Mouse (Mus musculus): Measurements from ENCODE around the gene Itgb6.

DNA sequence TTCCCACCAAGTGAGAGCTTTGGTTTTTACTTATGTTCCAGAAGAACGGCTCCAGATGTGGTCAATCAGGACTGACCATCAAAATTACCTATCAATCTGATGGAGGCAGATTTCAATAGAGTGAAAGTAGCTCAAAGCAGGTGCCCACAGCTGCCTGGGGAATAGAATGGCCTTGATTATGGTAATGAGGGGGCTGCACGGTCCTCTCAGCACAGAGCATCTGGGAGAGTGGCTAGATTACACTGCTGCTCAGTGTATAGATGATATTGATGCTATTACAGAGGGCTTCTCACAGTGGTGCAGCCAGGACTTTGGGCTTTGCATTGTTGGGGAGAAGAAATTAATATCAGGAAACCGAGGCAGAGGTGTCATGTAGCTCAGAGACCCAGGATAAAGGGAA, 110.8 kb downstream of the Itgb6 start:
- no peak for TF ChIP-seq CTCF (IDR thresholded peaks at IDR 0.05; ENCODE audit: insufficient read depth, low read depth, low read length)
- TF ChIP-seq POLR2A (IDR thresholded peaks at IDR 0.05; ENCODE audit: insufficient read depth, low read depth, low read length): no peak

Measured in olfactory bulb, adult 2 months (tissue).